In the genomic region with DNA sequence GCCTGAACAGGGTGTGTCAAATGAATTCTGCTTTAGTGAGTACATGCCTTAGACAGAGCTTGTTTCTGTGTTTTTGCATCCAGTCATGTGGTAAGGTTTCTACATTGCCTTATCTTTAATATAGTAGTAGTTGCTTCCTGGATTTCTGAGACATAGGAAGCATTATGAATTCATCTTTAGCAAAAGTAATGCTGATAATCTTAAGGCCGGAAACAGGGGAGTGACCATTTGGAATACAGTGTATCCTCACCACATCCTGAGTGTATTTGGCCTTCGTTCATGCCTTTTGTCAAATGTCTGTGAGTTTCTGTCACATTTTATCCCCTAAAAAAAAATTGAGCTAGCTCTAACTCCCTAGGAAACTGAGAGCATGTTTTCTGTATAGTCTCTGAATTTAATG, we compare ENCODE assay signal across 19 mouse cellular contexts.
"Had no signal": no experiment of that assay in that cellular context is flagged by ENCODE, and none has a peak within 500 bp of the region (broad histone marks: within the 10 kb centered on the region; RNA-seq: fewer than 3 reads in every experiment).

No protein-coding gene starts in this region.

- H3K4me1 ChIP-seq: limb, embryonic 10.5 days; limb, embryonic 13.5 days; liver, embryonic 12.5 days; liver, embryonic 15.5 days; lung, embryonic 15.5 days; neural tube, embryonic 13.5 days; stomach, embryonic 15.5 days had no signal

- H3K9me3 ChIP-seq: limb, embryonic 10.5 days; limb, embryonic 13.5 days; liver, embryonic 12.5 days; liver, embryonic 15.5 days; lung, embryonic 15.5 days; midbrain, embryonic 13.5 days; neural tube, embryonic 13.5 days; stomach, embryonic 15.5 days had no signal

- H3K4me2 ChIP-seq: limb, embryonic 13.5 days; liver, embryonic 12.5 days; liver, embryonic 15.5 days; lung, embryonic 15.5 days; midbrain, embryonic 13.5 days; neural tube, embryonic 13.5 days; stomach, embryonic 15.5 days had no signal

- H3K27me3 ChIP-seq: limb, embryonic 13.5 days; liver, embryonic 12.5 days; liver, embryonic 15.5 days; lung, embryonic 15.5 days; midbrain, embryonic 13.5 days; neural tube, embryonic 13.5 days; stomach, embryonic 15.5 days had no signal

- DNase-seq: kidney, adult 11 months; kidney, postnatal 10 days; layer of hippocampus, adult 9-11 months; liver; lung, adult 18-20 months; right cerebral cortex, postnatal 25 days; spleen, adult 18-20 months; thymus, postnatal 25 days had no signal

- H3K4me3 ChIP-seq: layer of hippocampus, adult 2 months; limb, embryonic 10.5 days; limb, embryonic 13.5 days; liver, embryonic 12.5 days; liver, embryonic 15.5 days; lung, embryonic 15.5 days; midbrain, embryonic 13.5 days; myocyte; neural tube, embryonic 13.5 days; stomach, embryonic 15.5 days had no signal

- H3K27ac ChIP-seq: layer of hippocampus, adult 2 months; limb, embryonic 10.5 days; limb, embryonic 13.5 days; liver, embryonic 12.5 days; liver, embryonic 15.5 days; lung, embryonic 15.5 days; macrophage; midbrain, embryonic 13.5 days; neural tube, embryonic 13.5 days; stomach, embryonic 15.5 days had no signal

- H3K36me3 ChIP-seq: limb, embryonic 10.5 days; limb, embryonic 13.5 days; liver, embryonic 12.5 days; liver, embryonic 15.5 days; lung, embryonic 15.5 days; midbrain, embryonic 13.5 days; neural tube, embryonic 13.5 days; stomach, embryonic 15.5 days had no signal

- ATAC-seq: liver, embryonic 12.5 days; midbrain, embryonic 13.5 days had no signal

- H3K9ac ChIP-seq: limb, embryonic 13.5 days; liver, embryonic 12.5 days; liver, embryonic 15.5 days; lung, embryonic 15.5 days; midbrain, embryonic 13.5 days; neural tube, embryonic 13.5 days; stomach, embryonic 15.5 days had no signal
